Mouse (Mus musculus) layer of hippocampus, postnatal 14 days (tissue): Measurements from ENCODE around the gene Ttf2. TPM values are rescaled to one million over a fixed set of nuclear protein-coding genes. Genes with fewer than 3 reads are reported as not detected.

Experiments
- DNase-seq, 2 experiments: peaks; one replicate each; pipeline ENCODE4 v3.0.0; 2021 to 2022; ENCODE audit warnings: low spot score in 2 of 2, mixed read lengths in 1 of 2
- long read RNA-seq, 2 experiments: library from polyadenylated mRNA; stranded (forward); transcript quantifications; one replicate each; pipeline ENCODE4 v2.0.0; 2021
- total RNA-seq, 2 experiments: library from RNA; stranded (reverse); gene quantifications; 2 replicates each; pipeline ENCODE4 v1.2.3; 2021

Gene Ttf2
- 1 to 10 TPM; 1.5 to 2.2 TPM for total RNA-seq
- long read RNA-seq, experiment 1, partial matches to known transcripts: 1 of 1 reads
- long read RNA-seq, experiment 1, other reads (novel, unspliced or antisense): 0 of 1 reads
- long read RNA-seq, experiment 2, partial matches to known transcripts: 0 of 1 reads
- long read RNA-seq, experiment 2, other reads (novel, unspliced or antisense): 1 of 1 reads

DNA sequence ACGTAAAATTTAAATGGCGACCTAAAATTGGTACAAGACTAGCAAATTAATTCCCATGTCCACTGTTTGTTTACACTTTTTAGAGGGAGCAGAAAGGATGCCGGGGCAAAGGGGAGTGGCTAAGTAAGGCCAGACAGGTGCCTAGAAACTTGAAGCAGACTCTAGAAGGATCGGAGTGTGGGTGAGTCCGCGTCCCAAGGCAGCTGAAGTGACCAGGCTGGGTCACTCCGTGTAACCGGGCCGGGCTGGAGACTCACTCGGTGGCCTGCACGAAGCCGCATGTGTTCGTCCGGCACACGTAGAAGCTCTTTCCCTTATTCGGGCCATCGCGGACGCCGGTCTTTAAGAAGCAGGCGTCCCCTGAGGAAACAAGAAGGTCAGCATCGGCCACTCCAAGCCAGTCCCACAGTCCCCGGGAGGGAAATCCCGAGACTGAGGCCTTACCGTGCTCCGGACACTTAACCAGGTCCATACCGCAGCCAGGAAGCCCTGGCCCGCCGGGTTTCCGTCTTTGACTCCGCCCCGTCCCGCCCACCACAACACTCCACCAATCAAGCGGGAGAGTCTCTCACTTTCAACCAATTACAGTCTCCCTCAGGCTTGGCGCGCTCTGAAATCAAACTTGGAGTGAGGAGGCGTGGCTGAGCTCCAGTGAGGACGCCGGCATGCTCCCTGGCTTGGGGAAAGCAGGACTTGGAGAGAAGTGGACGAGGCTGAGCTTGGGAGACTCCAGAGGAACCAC, at the start of gene Ttf2:
Ttf2 (minus strand) TSS at position 488 of the 742 bp plus-strand sequence.
- DNase-seq: peak; percentile 88 to 91

DNA sequence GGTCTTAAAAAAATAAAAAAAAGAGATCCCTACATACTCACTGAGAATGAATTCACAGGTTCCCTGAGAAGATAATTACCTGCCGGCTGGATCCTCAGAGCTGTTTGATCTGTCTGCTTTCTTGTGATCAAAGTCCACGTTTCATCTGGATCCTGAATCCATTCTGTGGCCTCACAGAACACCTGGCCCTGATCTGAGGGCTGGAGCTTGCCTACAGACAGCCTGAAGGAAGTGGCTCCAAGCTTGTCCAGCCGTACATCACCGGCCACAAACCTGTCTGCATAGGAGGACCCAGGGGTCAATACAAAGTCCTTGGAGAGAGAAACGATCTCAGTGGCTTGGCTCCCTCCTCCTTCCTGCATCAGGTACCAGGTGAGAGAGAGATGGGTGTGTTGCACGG, 49.0 kb upstream of the Ttf2 start:
- DNase-seq: no peak

DNA sequence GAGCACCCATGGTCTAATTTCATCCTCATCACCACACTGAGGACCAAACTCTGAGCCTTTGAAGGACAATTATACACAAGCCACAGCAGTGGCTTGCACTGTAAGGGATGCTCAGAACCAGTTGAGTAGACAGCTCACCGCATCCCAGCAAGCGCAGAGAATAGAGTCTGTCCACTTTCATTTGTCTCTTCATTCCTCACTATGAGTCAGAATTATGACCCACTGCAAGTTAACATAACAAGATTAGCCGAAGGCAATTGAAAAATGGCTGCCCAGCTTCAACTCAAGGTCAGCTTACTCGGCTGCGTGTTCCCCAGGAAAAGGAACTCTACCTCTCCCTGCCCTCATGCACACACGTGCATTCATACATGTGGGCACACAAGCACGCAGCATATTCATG, 46.6 kb upstream of the Ttf2 start:
- DNase-seq: no peak

DNA sequence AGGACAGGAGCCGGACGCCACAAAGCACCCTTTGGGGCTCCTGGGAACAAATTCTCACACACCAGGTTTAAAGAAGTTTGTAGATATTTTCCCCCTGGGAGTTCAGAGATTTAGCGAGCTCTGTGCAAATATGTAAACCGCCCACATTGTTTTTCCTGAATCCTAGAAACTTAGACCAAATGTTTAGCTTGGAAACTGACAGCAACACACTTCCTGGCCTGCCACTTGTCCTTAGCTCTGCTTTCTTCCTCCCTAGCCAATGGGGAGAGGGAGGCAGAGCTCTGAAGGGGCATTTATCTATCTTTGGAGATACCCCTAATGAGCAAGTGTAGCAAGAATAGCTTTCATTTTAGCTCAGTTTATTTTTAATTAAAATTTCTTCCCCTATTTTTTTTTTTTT, 45.8 kb upstream of the Ttf2 start:
- DNase-seq: no peak

DNA sequence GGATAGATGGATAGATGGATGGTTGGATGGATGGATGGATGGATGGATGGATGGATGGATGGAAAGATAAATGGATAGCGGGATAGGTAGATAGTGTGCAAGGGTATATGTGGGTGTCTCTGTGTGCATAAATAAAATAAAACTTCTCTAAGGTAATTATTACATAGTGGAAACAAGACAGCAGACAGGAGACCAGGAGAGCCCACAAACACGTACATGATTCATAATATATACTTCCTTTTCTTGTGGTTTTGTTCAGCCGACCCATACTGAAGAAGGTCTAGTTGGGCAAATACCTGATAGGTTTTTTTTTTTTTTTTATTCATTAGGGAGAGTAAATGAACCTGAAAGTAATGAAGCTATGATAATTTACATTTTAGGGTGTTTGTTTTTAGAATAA, 44.1 kb upstream of the Ttf2 start:
- DNase-seq: no peak

DNA sequence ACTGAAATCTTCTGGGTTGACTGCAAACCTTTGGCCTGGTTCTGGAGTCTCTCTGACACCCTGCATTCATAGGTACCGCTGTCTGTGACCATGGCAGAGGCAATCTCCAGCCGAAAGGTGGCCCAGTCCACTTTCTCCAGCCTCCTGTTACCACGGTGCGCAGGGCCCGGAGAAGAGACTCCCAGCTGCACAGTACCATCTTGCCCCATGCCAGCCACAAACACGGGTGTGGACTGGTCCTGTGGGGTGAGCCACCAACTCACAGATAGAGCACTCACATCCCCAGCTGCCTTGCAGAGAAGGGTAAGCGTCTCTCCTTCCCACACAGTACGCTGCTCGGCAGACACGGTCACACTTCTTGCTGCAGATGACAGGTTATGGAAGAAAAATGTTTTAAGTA, 43.5 kb upstream of the Ttf2 start:
- DNase-seq: no peak

DNA sequence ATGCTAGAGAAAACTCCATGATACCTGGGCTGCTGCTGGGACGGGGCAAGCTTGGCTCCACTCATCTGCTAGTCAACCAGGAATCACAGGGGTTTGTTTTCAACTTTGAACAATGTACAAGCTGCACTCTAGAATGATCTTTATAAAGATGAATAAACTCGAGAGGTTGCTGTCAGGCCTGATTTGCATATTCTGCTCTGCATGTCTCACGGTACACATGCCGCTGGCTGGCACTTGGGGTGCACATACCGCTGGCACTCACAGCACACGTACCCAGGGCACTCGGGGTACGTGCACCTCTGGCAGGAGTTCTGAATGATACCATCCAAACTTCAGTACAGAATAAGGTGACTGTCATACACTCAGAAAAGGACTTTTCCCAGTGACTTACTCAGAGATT, 43.1 kb upstream of the Ttf2 start:
- no peak for DNase-seq

DNA sequence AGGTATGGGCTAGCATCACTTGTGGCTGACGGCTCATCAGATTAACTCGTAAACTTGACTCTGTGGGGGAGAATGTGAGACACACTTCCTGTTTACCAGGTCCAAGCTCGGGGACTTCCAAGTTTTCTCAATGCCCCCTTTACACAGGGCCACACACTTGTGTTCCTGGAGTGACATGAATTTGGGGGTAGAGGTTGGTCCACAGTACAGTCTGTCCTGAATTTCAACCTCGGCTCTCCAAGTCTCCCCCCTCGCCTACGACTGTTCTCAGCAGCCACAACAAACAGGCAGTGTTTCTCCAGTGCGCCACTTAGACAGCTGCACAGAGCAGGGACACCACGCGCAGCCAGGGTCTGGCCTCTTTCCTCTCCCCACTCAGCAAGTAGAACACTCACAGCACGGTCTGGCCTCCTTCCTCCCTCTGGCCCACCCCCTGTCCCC, 42.7 kb upstream of the Ttf2 start:
- DNase-seq: peak; percentile 37 to 71

DNA sequence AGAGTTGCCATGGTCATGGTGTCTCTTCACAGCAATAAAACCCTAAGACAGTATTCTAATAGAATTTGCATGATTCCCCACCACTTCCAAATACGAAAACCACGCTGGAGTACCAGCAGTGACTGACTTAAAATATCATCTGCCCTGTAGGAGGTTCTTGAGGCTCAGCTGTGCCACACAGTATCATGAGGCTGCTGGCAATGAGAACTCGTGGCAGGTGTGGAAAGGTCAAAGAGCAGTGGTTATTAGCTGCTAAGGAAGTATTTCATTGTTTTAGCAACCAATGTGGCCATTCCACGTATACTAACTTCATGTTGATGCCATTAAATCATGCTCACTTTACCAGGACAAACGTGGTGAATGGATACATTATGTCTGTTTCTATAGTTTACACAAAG, 41.7 kb upstream of the Ttf2 start:
- no peak for DNase-seq

DNA sequence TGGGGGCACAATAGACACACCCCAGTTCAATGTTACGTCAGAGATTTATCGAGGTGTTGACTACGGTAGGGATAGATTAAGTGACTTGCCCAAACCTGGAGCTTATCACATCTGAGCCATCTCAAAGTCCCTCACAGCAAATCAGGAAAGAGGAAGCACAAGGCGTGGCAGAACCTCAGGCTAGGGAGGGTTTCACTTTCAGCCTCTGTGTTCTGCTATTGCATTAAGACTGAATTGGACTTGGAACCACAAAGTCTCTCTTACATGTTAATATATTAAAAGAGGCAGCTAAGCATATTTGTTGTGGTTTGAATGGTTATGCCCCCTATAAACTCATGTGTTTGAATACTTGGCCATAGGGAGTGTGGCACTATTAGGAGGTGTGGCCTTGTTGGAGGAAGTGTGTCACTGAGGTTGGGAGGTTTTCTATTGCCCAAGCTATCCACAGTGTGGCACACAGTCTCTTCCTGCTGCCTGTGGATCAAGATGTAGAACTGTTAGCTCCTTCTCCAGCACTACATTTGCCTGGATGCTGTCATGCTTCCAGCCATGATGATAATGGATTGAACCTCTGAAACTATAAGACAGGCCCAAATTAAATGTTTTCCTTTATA, 41.2 kb upstream of the Ttf2 start:
- no peak for DNase-seq

DNA sequence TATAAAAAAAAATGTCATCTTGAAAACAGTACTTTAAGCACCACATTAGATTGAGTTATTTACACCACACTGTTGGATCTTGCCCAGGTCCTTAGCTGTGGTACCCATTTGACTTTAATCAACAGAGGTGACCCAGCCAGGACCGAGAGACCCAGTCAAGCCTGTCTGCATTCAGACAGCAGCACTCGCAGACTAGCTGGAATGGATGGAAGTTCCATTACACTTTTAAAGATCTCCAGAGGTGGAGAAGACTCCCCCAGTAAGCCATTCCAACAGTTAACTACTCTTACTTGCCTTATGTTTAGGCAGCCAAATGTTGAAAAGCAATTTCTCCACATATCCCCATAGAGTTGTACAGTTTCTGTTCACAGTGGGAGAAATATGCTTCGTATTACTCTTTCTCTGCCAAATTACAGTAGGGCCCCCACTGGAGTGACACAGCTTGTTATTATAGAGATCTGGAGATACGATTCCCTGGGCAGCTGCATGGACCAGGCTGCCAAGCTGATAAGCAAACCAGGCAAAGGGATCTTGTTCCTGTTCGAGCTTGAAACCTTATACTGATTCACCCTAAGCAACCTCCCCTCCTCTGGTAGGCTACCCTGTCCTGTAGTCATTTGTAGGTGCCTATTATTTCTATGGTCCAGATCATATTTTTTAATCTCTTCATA, 37.8 kb upstream of the Ttf2 start:
- DNase-seq: no peak

DNA sequence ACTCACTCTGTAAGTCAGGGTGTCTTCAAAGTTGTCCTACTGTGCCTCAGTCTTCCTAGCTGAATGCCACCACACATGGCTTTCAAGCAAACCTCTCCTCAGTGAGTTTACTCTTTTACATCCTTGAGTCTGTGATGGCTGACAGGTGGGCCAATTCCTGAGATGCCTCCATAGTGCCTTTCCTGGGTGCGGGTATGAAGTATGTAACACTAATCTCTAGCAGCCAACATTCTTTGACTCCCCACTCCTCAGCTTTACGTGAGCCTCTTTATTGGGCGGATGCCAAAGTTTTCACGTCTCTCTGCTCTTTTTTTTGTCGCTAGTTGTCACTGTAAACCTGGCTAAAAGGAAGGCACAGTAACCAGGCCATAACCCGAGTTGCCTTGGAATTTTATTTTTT, 35.9 kb upstream of the Ttf2 start:
- DNase-seq: no peak

DNA sequence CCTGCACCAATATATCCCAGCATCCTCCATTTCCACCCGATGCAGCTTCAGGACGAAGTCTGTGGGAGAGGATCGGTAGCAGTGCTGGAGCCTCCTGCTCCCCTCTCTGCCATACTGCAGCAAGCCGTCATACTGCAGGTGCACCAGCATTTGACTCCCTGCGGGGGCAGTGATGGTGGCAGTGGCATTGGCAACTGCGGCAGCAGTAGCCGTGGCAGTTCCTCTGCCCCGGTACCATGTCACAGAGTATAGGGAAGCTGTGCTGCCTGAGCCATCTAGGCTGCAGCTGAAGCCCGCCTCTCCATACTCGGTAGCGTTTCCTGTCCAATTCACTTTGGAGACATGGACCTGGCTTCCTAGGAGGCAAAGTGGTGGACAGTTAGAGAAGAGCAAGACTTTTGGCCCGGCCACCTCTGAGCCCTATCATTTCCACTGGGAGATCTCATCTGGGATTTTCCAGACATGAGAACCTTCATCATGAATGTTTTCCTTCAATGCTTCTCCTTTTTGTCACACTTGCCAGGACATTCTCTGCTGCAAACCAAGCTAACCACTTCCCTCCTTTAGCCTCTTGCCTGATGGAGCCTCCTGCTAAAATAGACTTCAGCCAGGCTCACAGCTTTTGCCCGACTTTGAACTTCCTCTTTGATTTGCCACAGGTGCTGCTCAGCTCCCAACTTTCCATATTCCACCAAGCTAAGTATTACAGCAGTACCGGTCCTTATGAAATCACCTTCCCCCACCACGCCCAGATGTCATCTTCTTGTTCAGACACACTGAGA, 34.3 kb upstream of the Ttf2 start:
- no peak for DNase-seq

DNA sequence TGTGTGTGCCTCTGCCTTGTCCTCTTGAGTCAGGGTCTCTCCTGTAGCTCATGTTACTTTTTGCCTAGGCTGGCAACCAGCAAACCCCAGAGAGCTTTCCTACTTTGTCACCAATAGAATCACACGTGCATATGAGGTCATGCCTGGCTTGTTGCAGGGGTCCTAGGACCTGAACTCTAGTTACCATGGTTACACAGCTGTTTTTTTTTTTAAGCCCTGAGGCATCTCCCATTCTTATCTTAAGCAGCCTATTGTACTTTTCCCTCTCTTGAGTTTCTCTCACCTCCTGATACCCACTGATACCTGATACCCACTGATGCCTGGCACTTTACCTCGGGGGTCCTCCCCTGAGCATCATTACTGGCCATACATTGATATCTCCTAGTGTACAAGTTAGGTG, 30.3 kb upstream of the Ttf2 start:
- DNase-seq: no peak

DNA sequence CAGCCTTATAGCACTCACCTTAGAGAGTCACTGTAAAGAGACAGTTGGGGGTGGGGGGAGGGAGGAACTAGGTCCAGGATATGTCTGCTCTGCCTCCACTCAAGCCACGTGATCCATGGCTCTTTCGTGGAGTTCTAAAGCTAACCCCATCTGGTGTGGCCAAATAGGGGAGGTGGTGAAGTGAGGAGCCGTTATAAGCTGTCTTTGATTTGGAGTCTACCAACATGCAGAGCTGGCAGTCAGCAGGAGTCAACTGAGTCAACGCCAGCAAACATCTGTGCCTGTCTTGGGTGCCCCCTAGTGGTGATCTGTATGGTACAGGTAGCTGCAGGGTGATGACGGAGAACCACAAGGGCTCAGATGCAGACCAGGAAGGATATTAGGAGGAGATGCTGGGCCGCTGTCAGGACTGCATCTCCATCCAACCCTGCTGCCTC, 29.5 kb upstream of the Ttf2 start:
- DNase-seq: peak; percentile 48 to 75

DNA sequence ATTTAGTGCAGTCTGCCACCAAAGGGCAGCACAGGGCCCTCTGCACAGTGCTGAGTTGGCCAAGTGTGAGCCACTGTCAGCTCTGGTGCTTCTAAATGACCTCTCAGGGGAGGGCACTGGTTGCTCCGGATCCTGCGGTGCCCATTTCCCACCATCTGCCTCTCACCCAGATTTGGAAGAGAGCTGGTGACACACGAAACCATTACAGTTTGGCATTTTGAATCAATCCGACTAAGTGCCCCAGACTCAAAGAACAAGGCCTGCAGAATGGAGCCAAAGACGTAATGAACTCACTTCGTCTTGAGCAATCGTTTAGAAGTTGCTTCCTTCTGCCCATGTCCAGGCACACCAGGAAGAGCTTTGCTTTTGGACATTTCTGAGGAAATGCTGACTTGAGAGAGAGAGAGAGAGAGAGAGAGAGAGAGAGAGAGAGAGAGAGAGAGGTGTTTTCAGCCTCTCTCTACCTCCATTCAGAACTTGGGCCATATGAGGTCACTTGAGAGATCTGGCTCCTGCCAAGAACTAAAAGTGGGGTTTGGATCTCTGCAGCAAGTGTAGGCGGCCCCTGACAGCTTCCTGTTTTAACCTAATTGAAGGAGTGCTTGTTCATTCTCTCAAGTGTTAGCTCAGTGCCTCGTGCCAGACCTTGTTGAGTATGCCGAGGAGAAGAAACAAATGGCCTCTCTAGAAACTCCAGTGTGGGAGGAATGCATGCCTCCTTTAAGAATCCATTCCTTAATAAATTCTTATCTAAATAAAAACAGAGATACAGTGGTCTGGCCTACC, 28.5 kb upstream of the Ttf2 start:
- DNase-seq: peak in 1 of 2 experiments; percentile 45

DNA sequence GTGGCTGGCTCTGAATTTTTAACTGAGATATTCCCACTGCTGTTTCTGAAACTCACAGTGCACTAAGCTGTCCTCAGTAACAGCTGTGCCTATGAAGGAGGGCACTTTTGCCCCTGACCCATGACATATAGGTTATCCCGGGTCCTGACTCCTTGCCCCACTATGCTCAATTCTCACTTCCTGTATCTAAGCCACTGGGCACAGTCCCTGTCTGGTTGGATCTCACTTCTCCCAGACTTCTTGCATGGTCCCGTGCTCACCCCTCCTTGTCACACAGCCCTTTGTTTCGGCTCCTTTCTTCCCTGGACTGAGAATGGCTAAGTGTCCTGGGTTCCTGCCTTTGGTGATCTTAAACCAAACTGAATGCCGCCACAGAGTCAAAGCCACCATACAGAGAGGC, 24.8 kb upstream of the Ttf2 start:
- no peak for DNase-seq

DNA sequence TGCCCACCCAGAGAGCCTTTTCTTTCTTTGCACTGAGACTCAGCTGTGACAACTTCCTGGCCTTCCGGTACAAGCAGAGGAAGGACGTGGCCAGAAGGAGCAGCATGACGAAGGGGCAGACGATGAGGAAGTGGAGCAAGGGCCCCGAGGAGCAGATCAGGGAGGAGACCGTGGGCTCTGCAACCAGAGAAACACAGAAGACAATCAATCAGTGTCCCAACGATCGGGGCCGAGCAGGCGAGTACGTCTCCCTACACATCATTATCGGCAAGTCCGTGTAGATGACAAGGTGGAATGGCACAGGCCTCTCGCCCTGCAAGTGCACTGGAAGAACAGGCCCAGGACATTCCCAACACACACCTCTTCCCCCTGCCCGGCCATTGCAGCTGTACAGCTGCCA, 24.3 kb upstream of the Ttf2 start:
- no peak for DNase-seq

DNA sequence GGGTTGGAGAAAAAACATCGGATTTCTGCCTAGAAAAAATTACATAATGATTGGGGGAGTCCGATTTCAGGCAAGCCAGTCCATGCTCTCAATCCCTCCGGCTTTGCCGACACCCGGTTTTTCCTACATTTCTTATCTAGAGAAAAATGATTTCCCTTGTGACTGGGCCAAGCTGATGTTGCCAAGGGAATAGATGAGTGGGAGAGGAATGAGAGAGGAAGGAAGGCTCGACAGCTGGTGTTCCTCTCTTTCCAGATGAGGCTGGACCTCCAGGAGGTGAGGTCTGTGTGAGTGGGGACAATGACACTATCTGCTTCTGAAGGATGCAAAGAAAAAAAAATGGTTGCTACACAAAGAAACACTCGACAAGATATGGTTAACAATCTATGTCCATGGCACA, 23.7 kb upstream of the Ttf2 start:
- no peak for DNase-seq

DNA sequence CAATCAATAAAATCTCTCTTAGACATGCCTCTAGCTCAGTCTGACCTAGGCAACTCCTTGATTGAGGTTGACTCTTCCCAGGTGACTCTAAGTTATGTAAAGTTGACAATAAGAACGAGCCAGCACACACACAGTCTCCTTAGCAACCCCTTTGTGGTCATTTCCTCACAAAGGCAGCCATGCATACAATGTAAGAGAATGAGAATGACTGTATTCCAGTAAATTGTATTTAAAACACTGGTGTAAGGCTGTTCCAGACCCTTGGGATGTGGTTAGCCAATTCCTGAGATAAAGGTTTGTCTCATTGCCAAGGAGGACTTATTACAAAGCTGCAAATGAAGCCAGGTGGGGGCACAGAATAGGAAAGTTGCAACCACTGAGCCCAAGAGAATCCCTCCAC, 20.8 kb upstream of the Ttf2 start:
- no peak for DNase-seq

DNA sequence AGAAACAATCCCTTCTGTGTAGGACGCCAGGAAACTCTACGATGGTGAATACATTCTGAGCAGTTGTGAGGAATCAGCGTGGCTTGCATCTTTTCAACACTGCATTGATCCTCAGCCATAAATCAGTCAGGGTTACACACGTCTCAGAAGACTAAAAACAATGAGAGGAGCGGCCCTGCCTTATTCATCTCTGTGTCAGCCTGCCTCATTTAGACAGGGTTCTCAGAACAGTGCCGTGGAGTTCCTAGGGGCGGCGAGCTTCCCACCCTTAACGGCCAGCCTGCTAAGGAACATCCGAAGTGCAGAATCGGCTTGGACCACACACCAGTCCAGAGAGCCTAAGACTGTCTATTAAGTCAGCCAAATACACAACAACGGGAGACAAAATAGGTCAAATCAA, 20.0 kb upstream of the Ttf2 start:
- no peak for DNase-seq
